Mouse (Mus musculus) cerebellum, adult 2 months (tissue): ENCODE results near the gene Plpp3.

Source experiments
- CTCF ChIP-seq: fragments of 200-500 bp; IDR thresholded peaks from 2 replicates; pipeline ENCODE4 v1.5.1; 2011; ENCODE audit warnings: low read depth, mild to moderate bottlenecking, control low read depth, low read length, moderate library complexity, borderline replicate concordance; ENCODE audit not compliant: insufficient read depth
- POLR2A ChIP-seq: fragments of 200-500 bp; IDR thresholded peaks from 2 replicates; pipeline ENCODE4 v1.6.1; 2011; ENCODE audit warnings: low read length, control low read depth, borderline replicate concordance; ENCODE audit not compliant: insufficient read depth

DNA sequence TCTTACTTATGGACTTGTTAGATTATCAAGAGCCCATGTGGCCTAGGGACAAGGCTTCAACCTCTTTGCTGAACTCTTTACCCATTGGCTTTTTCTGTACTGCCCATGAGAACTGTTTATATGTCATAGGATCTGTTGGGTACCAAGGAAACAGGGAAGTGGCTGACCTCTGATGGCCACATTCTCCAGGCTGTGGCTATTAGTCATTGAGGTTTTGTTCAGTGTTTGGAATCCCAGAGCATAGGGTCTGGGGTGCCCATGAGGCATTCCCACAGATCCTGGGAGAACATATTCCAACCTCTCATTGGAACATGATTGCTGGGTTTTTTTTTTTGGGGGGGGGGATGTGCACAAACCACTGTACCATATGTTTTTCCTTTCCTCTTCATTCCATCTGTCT lies 56.2 kb downstream of the Plpp3 start:
- TF ChIP-seq CTCF (no peak), POLR2A (no peak)
